8 mouse cellular contexts compared by ENCODE assay signal in genomic region chr6:114917129-114917528, GRCm38 (mm10). TPM values are rescaled to one million over a fixed set of nuclear protein-coding genes. Genes with fewer than 3 reads are reported as not detected.
DNase-seq lines count a peak whose midpoint lies in the region.

No protein-coding gene starts in this region.

- no peaks in the 10 kb centered on the region for H3K27me3 ChIP-seq in hindbrain, embryonic 10.5 days (ENCODE audit: insufficient read depth, poor library complexity, severe bottlenecking)

- peak overlapping the region; percentile 80 for H3K27ac ChIP-seq in hindbrain, embryonic 10.5 days
- H3K27ac ChIP-seq in macrophage = 0 out of 2 replicates have a peak overlapping the region, but pooled peaks have one; percentile 49

- peak; percentile 88 for DNase-seq in heart, adult 11 months
- no peak for DNase-seq in heart, adult 8-10 months (ENCODE audit: low spot score)
- DNase-seq in ZHBTc4 (ENCODE audit: low read depth, low spot score) = peak; percentile 47
- no peak for DNase-seq in hindbrain, embryonic 10.5 days (ENCODE audit: low spot score)
- no peak for DNase-seq in right cerebral cortex, postnatal 25 days
- no peak for DNase-seq in layer of hippocampus, postnatal 36 days
- no peak for DNase-seq in embryo, embryonic 9.5 days (ENCODE audit: extremely low spot score)

- peak overlapping the region; percentile 38 for H3K4me3 ChIP-seq in hindbrain, embryonic 10.5 days
- no peak overlapping the region for H3K4me3 ChIP-seq in macrophage (ENCODE audit: inconsistent target)

- WGBS in hindbrain, embryonic 10.5 days = 64% methylated on average over 11 of the region's 11 CpGs
- 63% methylated on average over 11 of the region's 11 CpGs for WGBS in macrophage (ENCODE audit: missing documents)

- H3K9me3 ChIP-seq in hindbrain, embryonic 10.5 days = no peaks in the 10 kb centered on the region

- peaks cover 86% of the 10 kb centered on the region for H3K4me1 ChIP-seq in hindbrain, embryonic 10.5 days (replicated peaks)

- peaks cover 17% of the 10 kb centered on the region; the same call in 1 of the 2 replicates for H3K36me3 ChIP-seq in hindbrain, embryonic 10.5 days
- H3K36me3 ChIP-seq in macrophage (ENCODE audit: inconsistent target) = no peaks in the 10 kb centered on the region

- H3K79me2 ChIP-seq in macrophage (ENCODE audit: inconsistent target) = peaks cover 90% of the 10 kb centered on the region

RNA-seq across cellular contexts. Expression of gene Vgll4, which starts 52.7 kb away (rescaled TPM):
- 10 to 100 TPM; 19.9 to 23.5 (median 21.4) TPM for total RNA-seq in heart, adult 8-10 months (2022)
- 73.3 and 86.6 TPM in 2 replicates for polyA plus RNA-seq in hindbrain, embryonic 10.5 days (2016; fragmentation: Nextera tagmentation; extraction: Ambion mirVana)
- 10 to 100 TPM in 13 of 26 experiments, 1 to 10 TPM in 13; 1.7 to 50.1 (median 12.1) TPM for total RNA-seq in macrophage (2018; cell fraction: chromatin; rRNA removed)
- 10 to 100 TPM in 22 of 26 experiments, 1 to 10 TPM in 4; 3.6 to 31.6 (median 19.7) TPM for total RNA-seq in macrophage (2018; cell fraction: cytosol; rRNA removed)
- 10 to 100 TPM in 15 of 26 experiments, 1 to 10 TPM in 11; 2.8 to 48.9 (median 12.4) TPM for total RNA-seq in macrophage (2018; cell fraction: nucleus; rRNA removed)
- 10.4 to 24.8 TPM (median 16.8 TPM) in 3 replicates for polyA plus RNA-seq in macrophage (2018)
- 10 to 100 TPM; 43.2 to 48.8 TPM for total RNA-seq in layer of hippocampus, postnatal 36 days (2021)

Comparison
In these comparisons a context has a peak if more than half of its experiments do, and no peak if none do; other contexts are left out.
1. DNase-seq: peak in heart, adult 11 months (single experiment) and ZHBTc4 (single experiment); none in heart, adult 8-10 months (single experiment), hindbrain, embryonic 10.5 days (single experiment), right cerebral cortex, postnatal 25 days (single experiment), layer of hippocampus, postnatal 36 days (0 of 2) and embryo, embryonic 9.5 days (single experiment).